Mouse (Mus musculus): ENCODE measurements around the gene Tcam1. TPM values are rescaled to one million over a fixed set of nuclear protein-coding genes. Genes with fewer than 3 reads are reported as not detected.

Gene Tcam1
- polyA plus RNA-seq, 1 experiment from 2014 or later = 0.07 TPM

GRCm38 (mm10) chr11:106271794-106272643, 4.5 kb upstream of the Tcam1 start:
- H3K9me3 ChIP-seq (ENCODE audit: low read length) = no peaks in the 10 kb centered on the region
- peaks cover 29% of the 10 kb centered on the region for H3K4me1 ChIP-seq (ENCODE audit: insufficient read depth, low read depth, low read length)
- 0 out of 2 replicates have a peak, but pooled peaks have one; percentile 18 for TF ChIP-seq CTCF (IDR thresholded peaks at IDR 0.05)
- TF ChIP-seq EP300 (IDR thresholded peaks at IDR 0.05) = peak; percentile 51; the same call in 1 of the 2 replicates
- H3K9ac ChIP-seq (replicated peaks; ENCODE audit: low read depth) = peak overlapping the region; percentile 98
- H3K4me2 ChIP-seq (replicated peaks; ENCODE audit: low read depth, low read length) = peak overlapping the region; percentile 72
- DNase-seq (ENCODE audit: low spot score) = peak; percentile 84
- no peaks in the 10 kb centered on the region for H3K27me3 ChIP-seq (replicated peaks; ENCODE audit: insufficient read depth, low read length)
- ATAC-seq = peak; percentile 13
- H3K4me3 ChIP-seq (ENCODE audit: low read depth, low read length) = peak overlapping the region; percentile 97
- under 1% methylated on average over 40 of the region's 41 CpGs for WGBS
- no peaks in the 10 kb centered on the region for H3K36me3 ChIP-seq (ENCODE audit: insufficient read depth, low read length)
- peak overlapping the region; percentile 99 for H3K27ac ChIP-seq (ENCODE audit: low read length)

- TF ChIP-seq EP300 (IDR thresholded peaks at IDR 0.05) = peak; percentile 78
- no peak for TF ChIP-seq CTCF (IDR thresholded peaks at IDR 0.05)
- Histone ChIP-seq H3K4me2 (replicated peaks; ENCODE audit: low read depth, low read length) (peak within 1 kb of the TSS; percentile 72), H3K9me3 (ENCODE audit: low read length) (no peaks in the 10 kb centered on the region), H3K27ac (ENCODE audit: low read length) (peak within 1 kb of the TSS; percentile 99), H3K4me3 (ENCODE audit: low read depth, low read length) (peak within 1 kb of the TSS; percentile 97), H3K27me3 (replicated peaks; ENCODE audit: insufficient read depth, low read length) (no peaks in the 10 kb centered on the region), H3K4me1 (ENCODE audit: insufficient read depth, low read depth, low read length) (peaks cover 24% of the 10 kb centered on the region), H3K36me3 (ENCODE audit: insufficient read depth, low read length) (no peaks in the 10 kb centered on the region), H3K9ac (replicated peaks; ENCODE audit: low read depth) (peak within 1 kb of the TSS; percentile 98)
- peak; percentile 89 for ATAC-seq
- peak; percentile 100 for DNase-seq (ENCODE audit: low spot score)
- under 1% methylated on average over 62 of the region's 72 CpGs for WGBS
These were observed 3.7 kb upstream of the Tcam1 start, which contains the start of gene Smarcd2 for GRCm38 (mm10) chr11:106272644-106273310. TSS of gene Smarcd2 (minus strand) at chr11:106272972.

- peak overlapping the region; percentile 67 for H3K4me2 ChIP-seq (replicated peaks; ENCODE audit: low read depth, low read length)
- no peaks in the 10 kb centered on the region for H3K27me3 ChIP-seq (replicated peaks; ENCODE audit: insufficient read depth, low read length)
- TF ChIP-seq CTCF (IDR thresholded peaks at IDR 0.05) (no peak), EP300 (IDR thresholded peaks at IDR 0.05) (no peak; the same call in 1 of the 2 replicates)
- no peaks in the 10 kb centered on the region for H3K9me3 ChIP-seq (ENCODE audit: low read length)
- ATAC-seq = peak; percentile 14; the same call in 1 of the 2 replicates
- H3K27ac ChIP-seq (ENCODE audit: low read length) = peak overlapping the region; percentile 88
- H3K4me3 ChIP-seq (ENCODE audit: low read depth, low read length) = peak overlapping the region; percentile 97
- 7% methylated on average over 16 of the region's 16 CpGs for WGBS
- peaks cover 22% of the 10 kb centered on the region for H3K4me1 ChIP-seq (ENCODE audit: insufficient read depth, low read depth, low read length)
- peak; percentile 63 for DNase-seq (ENCODE audit: low spot score)
- peak overlapping the region; percentile 23; the same call in 1 of the 2 replicates for H3K9ac ChIP-seq (replicated peaks; ENCODE audit: low read depth)
- no peaks in the 10 kb centered on the region for H3K36me3 ChIP-seq (ENCODE audit: insufficient read depth, low read length)
These were observed 3.2 kb upstream of the Tcam1 start for GRCm38 (mm10) chr11:106273311-106273684.

GRCm38 (mm10) chr11:106273811-106274210, 2.7 kb upstream of the Tcam1 start:
- H3K36me3 ChIP-seq (ENCODE audit: insufficient read depth, low read length) = no peaks in the 10 kb centered on the region
- peaks cover 19% of the 10 kb centered on the region for H3K4me1 ChIP-seq (ENCODE audit: insufficient read depth, low read depth, low read length)
- TF ChIP-seq EP300 (IDR thresholded peaks at IDR 0.05) (no peak), CTCF (IDR thresholded peaks at IDR 0.05) (no peak)
- DNase-seq (ENCODE audit: low spot score) (no peak), ATAC-seq (no peak)
- no peak overlapping the region for H3K9ac ChIP-seq (replicated peaks; ENCODE audit: low read depth)
- no peaks in the 10 kb centered on the region for H3K9me3 ChIP-seq (ENCODE audit: low read length)
- 0 out of 2 replicates have a peak overlapping the region, but pooled peaks have one; percentile 88 for H3K27ac ChIP-seq (ENCODE audit: low read length)
- no peaks in the 10 kb centered on the region for H3K27me3 ChIP-seq (replicated peaks; ENCODE audit: insufficient read depth, low read length)
- 96% methylated on average over 6 of the region's 6 CpGs for WGBS
- peak overlapping the region; percentile 67; the same call in 1 of the 2 replicates for H3K4me2 ChIP-seq (replicated peaks; ENCODE audit: low read depth, low read length)
- 0 out of 2 replicates have a peak overlapping the region, but pooled peaks have one; percentile 97 for H3K4me3 ChIP-seq (ENCODE audit: low read depth, low read length)

GRCm38 (mm10) chr11:106274374-106274773, 2.1 kb upstream of the Tcam1 start:
- no peak for ATAC-seq

GRCm38 (mm10) chr11:106274971-106275411, 1.5 kb upstream of the Tcam1 start:
- ATAC-seq (peak; percentile 19), DNase-seq (ENCODE audit: low spot score) (peak; percentile 86)
- H3K4me2 ChIP-seq (replicated peaks; ENCODE audit: low read depth, low read length) = no peak overlapping the region; the same call in 1 of the 2 replicates
- peaks cover 14% of the 10 kb centered on the region; the same call in 1 of the 2 replicates for H3K4me1 ChIP-seq (ENCODE audit: insufficient read depth, low read depth, low read length)
- H3K4me3 ChIP-seq (ENCODE audit: low read depth, low read length) = no peak overlapping the region
- no peaks in the 10 kb centered on the region for H3K9me3 ChIP-seq (ENCODE audit: low read length)
- no peak overlapping the region for H3K9ac ChIP-seq (replicated peaks; ENCODE audit: low read depth)
- 42% methylated on average over 7 of the region's 7 CpGs for WGBS
- TF ChIP-seq CTCF (IDR thresholded peaks at IDR 0.05) (no peak), EP300 (IDR thresholded peaks at IDR 0.05) (peak; percentile 51; the same call in 1 of the 2 replicates)
- no peaks in the 10 kb centered on the region for H3K27me3 ChIP-seq (replicated peaks; ENCODE audit: insufficient read depth, low read length)
- H3K36me3 ChIP-seq (ENCODE audit: insufficient read depth, low read length) = no peaks in the 10 kb centered on the region
- H3K27ac ChIP-seq (ENCODE audit: low read length) = peak overlapping the region; percentile 62

More at GRCm38 (mm10) chr11:106274374-106274773, 2.1 kb upstream of the Tcam1 start:
- DNase-seq (ENCODE audit: low spot score) = no peak
- Histone ChIP-seq H3K4me1 (ENCODE audit: insufficient read depth, low read depth, low read length) (peaks cover 14% of the 10 kb centered on the region; the same call in 1 of the 2 replicates), H3K4me3 (ENCODE audit: low read depth, low read length) (no peak overlapping the region), H3K4me2 (replicated peaks; ENCODE audit: low read depth, low read length) (no peak overlapping the region), H3K9ac (replicated peaks; ENCODE audit: low read depth) (no peak overlapping the region), H3K27ac (ENCODE audit: low read length) (peak overlapping the region; percentile 62), H3K36me3 (ENCODE audit: insufficient read depth, low read length) (no peaks in the 10 kb centered on the region), H3K9me3 (ENCODE audit: low read length) (no peaks in the 10 kb centered on the region), H3K27me3 (replicated peaks; ENCODE audit: insufficient read depth, low read length) (no peaks in the 10 kb centered on the region)
- TF ChIP-seq CTCF (IDR thresholded peaks at IDR 0.05) (no peak), EP300 (IDR thresholded peaks at IDR 0.05) (no peak)
- 80% methylated on average over 1 of the region's 1 CpGs for WGBS
